Mouse (Mus musculus): ENCODE measurements at regions not wholly inside any gene's neighbourhood (a gene's known extent, or its start where the extent isn't known, plus 50 kb on each side); places are given as distances from the start of the nearest gene placed in this dataset.

GRCm38 (mm10) chr1:76880783-76881145, 634.1 kb downstream of the Epha4 start:
- DNase-seq (ENCODE audit: low spot score in 2 of 2) = no peak

DNA sequence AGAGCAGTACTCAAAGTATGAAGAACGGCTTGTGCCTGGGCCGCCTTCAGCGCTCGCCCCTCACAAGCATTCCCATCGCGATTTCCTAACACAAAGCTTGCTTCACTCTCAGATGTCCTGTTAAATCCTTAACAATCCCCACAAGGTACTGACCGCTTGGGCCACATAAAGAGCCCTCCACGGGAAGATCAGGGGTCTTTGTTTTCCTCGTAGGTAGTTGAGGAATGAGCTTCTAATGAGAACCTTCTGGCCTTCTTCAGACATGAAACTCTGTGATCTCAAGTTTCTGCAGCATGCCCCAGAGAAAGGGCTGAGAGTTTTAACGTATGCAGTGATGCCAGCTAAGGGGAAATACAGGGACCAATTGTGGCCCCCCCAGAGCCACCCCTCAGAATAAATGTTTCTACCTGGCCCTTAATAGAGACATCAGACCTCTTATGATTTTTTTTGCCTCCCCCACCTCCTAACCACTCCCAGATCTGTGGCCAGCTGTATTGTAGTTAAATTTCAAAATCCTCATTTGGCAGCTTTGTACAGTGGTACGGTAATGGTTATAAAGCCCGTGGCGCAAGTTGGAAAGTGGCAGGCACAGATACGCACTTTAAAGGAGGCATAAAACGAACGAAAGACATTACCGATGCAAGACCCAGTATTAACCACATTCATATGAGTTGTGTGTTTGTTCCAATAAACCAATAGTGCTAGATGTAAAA, 618.6 kb downstream of the Epha4 start:
- DNase-seq (ENCODE audit: low spot score in 2 of 2) = no peak

DNA sequence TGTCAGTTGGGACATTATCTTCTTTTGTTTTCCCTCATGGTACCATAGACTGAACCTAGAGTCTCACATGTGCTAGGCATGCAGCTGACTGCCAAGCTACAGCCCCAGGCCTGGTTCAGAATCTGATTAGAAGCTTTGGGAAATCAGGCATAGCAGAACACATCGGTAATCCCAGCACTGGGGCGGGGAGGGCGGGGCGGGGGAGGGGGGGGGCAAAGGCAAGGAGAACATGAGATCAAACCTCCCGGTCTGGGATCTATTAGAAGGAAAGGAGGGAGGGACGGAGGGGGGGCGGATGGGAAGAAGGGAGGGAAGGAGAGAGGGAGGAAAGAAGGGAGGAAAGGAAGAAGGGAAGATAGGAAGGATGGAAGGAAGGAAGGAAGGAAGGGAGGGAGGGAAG, 617.5 kb downstream of the Epha4 start:
- DNase-seq (ENCODE audit: low spot score in 2 of 2) = no peak

- no peak for DNase-seq (ENCODE audit: low spot score in 2 of 2)
These were observed 603.4 kb downstream of the Epha4 start for GRCm38 (mm10) chr1:76911472-76911871.

DNA sequence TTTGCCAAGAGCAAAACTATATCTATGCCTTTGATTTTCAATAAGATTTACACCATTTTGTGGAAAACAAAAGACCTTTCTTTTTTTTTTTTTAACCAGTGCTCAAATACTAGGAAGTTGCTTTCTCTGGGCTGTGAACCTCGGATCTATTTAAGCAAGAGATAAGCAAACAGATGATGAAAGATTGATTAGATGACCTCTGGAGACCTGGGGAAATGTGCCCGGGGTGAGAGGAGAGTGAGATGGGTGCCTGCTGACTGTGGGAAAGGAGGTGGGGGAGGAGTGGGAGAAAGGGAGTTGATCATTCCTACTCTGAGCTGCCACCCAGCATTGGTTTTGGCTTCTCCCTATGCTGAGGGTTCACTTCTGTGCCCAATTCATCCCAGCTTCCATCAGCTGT, 595.3 kb downstream of the Epha4 start:
- no peak for DNase-seq (ENCODE audit: low spot score in 2 of 2)

- DNase-seq (ENCODE audit: low spot score in 2 of 2) = no peak
These were observed 594.3 kb downstream of the Epha4 start for GRCm38 (mm10) chr1:76920634-76921033.

- no peak for DNase-seq (ENCODE audit: low spot score in 2 of 2)
These were observed 587.8 kb downstream of the Epha4 start for GRCm38 (mm10) chr1:76927041-76927440.

DNA sequence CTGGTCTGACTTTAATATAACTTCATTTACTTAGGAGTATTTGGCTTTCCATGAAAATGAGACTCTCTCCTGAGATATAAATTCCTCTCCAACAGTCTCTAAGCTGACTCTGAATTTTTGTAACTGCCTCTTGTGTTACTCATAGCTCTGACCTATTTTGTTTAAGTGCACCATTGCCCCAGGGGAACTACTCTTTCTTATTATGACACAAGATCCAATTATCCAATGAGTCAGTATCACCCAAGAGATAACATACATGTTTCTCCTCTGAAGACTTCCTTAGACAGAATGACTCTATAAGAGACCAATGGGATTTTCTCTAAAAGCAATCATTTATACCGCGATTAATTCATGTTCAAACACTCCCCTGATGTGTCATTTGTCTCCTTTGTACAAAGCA, 586.9 kb downstream of the Epha4 start:
- DNase-seq (ENCODE audit: low spot score in 2 of 2) = no peak

- DNase-seq (ENCODE audit: low spot score in 2 of 2) = no peak
These were observed 581.4 kb downstream of the Epha4 start for GRCm38 (mm10) chr1:76933460-76933859.

DNA sequence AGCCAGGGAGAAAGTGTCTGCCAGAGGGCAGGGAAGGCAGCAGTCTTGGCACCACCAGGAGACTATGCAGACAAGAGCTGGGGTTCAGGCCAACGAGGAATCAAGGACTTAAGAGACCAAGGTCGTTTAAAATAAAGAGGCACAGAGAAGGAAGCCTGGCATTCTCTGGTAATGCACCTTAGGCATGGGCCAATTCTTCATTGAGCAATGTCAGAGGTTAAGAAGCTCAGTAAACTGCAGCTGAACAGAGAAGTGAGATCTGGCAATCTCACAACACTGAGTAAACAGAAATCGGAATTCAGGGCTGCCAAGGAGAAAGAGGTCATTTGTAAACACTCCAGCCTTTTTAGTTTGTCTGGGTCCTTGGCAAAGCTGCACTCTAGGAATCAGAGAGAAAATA, 572.2 kb downstream of the Epha4 start:
- DNase-seq (ENCODE audit: low spot score in 2 of 2) = peak; percentile 1 to 6

DNA sequence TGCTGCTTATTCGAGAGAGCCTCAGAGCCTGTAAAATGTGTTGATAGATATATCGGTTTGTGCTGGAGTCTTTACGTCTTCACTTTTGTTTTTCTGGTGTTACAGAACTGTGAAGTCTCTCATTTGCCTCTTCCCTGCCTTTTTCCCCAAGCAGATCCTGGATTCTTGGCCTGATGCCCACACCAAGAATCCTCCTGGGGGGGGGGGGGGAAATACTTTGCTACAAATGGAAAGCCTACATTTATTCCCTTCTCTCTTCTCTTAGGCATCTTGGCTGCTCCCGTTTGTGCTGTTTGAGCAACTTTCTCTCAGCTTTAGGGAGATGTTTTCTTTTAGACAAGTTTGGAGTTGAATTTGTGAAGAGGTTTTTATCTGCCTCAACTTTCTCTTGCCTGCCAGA, 570.8 kb downstream of the Epha4 start:
- DNase-seq (ENCODE audit: low spot score in 2 of 2) = no peak

DNA sequence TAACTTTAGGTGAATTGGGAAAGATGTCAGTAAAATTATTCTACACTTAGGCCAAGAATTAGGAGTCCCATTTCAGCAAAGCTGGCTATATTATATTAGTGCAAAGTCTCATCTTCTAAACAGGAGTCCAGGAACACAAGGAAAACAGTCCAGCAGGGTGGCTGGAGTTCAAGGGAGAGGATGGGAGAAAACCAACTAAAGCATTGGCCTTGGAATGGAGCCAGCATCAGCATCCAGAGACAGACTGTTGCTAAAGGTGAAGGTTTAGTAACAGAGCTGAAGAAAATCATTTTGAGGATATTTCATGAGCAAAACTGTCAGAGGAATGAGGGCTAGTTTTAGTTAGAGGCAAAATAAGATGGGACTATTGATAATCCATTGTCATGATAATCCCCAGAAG, 559.9 kb downstream of the Epha4 start:
- no peak for DNase-seq (ENCODE audit: low spot score in 2 of 2)

GRCm38 (mm10) chr1:76957411-76957810, 557.5 kb downstream of the Epha4 start:
- DNase-seq (ENCODE audit: low spot score in 2 of 2) = no peak

- DNase-seq (ENCODE audit: low spot score in 2 of 2) = no peak
These were observed 556.2 kb downstream of the Epha4 start for GRCm38 (mm10) chr1:76958706-76959105.

DNA sequence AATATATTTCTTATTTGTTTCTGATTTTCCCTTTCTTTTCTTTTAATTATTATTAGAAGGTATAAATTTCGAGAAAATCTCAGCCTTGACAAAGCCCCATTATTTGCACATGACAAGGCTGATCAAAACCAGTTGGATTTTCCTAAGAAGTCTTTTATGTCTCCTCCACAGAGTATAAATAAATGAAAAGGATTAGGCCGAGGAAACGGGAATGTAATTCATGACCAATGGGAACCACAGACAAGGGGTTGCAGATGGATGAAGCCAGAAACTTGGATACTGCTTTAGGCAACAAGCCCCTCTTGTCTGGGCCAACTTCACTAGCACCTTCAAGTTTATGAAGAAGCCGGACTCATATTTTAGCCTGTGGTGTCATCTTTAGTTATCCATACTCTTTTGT, 542.4 kb downstream of the Epha4 start:
- DNase-seq (ENCODE audit: low spot score in 2 of 2) = no peak

DNA sequence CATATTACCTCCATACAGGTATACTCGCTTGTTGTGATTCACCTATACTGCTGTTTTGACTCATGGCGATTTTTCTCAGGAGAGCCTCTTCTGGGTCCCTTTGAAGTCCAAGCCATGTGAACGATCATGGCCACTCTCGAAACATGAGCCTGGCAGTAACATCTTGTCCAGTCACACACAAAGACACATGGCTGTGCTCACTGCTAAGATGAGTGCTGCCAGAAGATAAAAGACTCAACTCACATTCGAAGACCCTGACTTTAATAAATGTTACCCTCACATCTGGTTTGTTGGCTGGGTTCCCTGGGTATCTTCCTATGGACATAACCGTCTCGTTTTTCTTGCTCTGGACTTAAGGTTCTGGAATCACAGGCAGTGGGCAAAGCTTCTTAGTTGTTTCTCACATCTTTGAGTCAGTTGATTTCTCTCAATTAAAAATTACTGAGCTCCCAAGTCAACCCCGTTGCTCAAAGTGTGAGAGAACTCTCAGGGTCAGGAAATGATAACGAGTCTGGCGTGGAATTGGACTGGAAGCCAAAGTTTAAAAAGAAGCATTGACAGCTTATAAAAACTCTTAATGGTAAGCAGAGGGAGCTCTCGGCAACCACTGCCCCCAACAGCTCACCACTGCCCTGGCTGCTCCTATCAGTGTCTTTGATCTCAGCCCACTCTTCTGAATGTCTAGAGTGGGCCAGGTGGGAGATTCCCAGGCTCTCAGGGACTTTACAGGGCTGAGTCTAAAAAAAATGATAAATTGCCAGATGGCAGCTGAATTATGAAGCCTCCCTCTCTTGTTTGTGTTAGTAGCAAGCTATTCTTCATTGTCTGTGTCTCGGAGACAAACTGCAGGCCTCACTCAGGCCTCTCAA, 539.6 kb downstream of the Epha4 start:
- DNase-seq (ENCODE audit: low spot score in 2 of 2) = no peak

DNA sequence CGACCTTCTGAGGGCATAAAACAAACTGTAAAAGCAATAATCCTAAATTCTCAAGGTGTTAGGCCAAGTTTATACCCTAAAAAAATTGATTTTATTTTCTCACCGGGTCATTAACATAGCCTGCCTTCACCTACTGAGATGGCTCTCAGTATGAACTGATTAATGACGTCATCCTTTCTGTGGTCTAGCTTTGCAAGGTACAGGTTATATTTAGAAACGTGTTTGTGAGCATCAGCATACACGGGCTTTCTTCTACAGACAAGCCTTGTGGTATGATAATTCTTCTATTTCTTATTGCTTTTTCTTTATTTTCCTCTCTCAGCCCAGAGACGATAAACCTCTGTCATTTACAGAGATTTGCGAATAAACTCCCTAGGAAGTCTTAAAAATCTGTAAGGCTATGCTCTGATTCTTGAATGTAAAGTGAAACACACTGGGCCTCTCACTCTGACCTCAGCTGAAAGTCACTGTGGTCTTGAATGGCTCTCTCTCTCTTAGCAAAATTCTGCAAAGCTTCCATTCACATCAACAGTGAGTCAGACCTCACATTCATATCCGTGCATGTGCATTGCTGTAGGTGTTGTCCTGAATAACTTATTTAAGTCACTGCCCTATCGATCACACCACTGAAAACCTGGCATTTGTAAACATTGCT, 534.3 kb downstream of the Epha4 start:
- no peak for DNase-seq (ENCODE audit: low spot score in 2 of 2)

GRCm38 (mm10) chr1:76993776-76994175, 521.1 kb downstream of the Epha4 start:
- DNase-seq (ENCODE audit: low spot score in 2 of 2) = no peak

DNA sequence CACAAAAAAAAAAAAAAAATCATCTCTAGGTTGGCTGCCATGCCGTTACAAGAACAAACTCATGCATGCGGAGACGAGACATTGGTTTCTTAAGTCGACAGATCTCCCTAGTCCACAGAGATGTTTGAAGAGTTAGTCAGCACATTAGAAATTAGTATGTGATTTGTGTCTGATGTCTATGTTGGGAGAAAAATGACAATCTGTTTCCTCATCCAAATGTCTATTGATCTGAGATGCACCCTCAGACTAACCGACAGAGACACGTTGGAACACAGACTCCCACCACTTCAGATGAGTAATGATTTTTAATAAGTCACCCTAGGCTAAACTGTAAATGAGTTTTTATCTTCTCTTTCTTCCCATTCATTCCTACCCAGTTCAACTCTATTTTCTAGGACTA, 506.9 kb downstream of the Epha4 start:
- no peak for DNase-seq (ENCODE audit: low spot score in 2 of 2)

DNA sequence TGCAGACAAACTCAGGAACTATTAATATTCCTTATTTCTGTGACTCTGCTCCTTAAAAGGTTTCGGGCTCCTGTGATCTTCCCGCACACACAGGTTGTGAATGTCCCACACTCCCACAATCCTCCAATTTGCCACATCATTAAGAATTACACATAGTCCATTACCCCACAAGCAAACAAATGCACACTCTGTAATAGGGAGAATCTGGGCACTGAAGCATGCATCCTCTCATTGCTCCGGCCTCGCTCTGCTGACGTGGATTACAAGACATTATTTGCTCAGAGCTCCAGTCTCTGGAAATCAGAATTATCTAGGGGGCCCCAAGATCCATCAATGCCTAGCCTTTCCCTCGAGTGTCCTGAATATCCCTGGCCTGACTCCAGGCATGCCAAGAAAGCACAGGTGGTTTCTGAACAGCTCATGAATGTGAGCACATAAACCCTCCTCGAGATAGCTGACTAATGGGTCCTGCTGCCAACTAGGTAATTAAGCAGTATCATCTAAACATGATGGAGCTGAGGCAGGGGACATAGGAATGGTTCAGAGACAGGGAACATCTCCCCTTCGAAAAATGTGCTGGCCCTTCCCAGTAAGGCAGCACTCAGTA, 504.2 kb downstream of the Epha4 start:
- DNase-seq (ENCODE audit: low spot score in 2 of 2) = no peak

DNA sequence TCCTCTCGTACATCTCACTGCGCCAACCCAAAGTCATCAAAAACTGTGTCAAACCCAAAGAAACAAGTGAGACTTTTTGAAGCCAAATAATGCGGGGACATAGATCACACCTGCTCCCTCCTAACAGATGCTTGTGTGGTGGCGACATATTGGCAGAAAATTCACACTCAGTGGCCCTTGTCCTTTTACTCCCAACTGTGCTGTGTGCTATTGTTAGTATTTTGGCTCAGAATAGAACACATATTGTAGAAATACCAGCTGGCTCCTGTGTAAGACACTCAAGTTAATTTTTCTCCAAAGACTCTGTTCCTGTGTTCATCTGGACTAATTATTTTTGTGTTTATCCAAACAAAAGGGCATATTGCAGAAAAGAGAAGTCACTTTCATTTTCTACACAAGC, 487.2 kb downstream of the Epha4 start:
- peak; percentile 2 to 8 for DNase-seq (ENCODE audit: low spot score in 2 of 2)

GRCm38 (mm10) chr1:77028216-77028615, 486.7 kb downstream of the Epha4 start:
- DNase-seq (ENCODE audit: low spot score in 2 of 2) = no peak

Data from right cerebral cortex, postnatal 36 days (tissue).